Comparison of ENCODE assay signal across 18 mouse cellular contexts in genomic region chr7:71370746-71371145, GRCm38 (mm10). TPM values are rescaled to one million over a fixed set of nuclear protein-coding genes. Genes with fewer than 3 reads are reported as not detected.
DNase-seq lines count a peak whose midpoint lies in the region; ATAC-seq and TF ChIP-seq lines count a peak whose summit lies in the region.
"Had no signal": no experiment of that assay in that cellular context is flagged by ENCODE, and none has a peak within 500 bp of the region (broad histone marks: within the 10 kb centered on the region; RNA-seq: fewer than 3 reads in every experiment).

No protein-coding gene starts in this region.

- no peaks in the 10 kb centered on the region for H3K27me3 ChIP-seq in lung, postnatal 0 days (replicated peaks; ENCODE audit: insufficient read depth, low read length)
- H3K27me3 ChIP-seq in intestine, embryonic 16.5 days (replicated peaks; ENCODE audit: control insufficient read depth, insufficient read depth, low read length): no peaks in the 10 kb centered on the region
- H3K27me3 ChIP-seq: hindbrain, embryonic 15.5 days had no signal

- no peak for TF ChIP-seq EP300 in lung, postnatal 0 days (IDR thresholded peaks at IDR 0.05)

- peak overlapping the region; percentile 8 for H3K27ac ChIP-seq in lung, postnatal 0 days (ENCODE audit: low read length)
- 0 out of 2 replicates have a peak overlapping the region, but pooled peaks have one; percentile 10 for H3K27ac ChIP-seq in intestine, embryonic 16.5 days (ENCODE audit: low read length)
- H3K27ac ChIP-seq: forebrain, embryonic 13.5 days; hindbrain, embryonic 15.5 days had no signal

- H3K9ac ChIP-seq in lung, postnatal 0 days (replicated peaks; ENCODE audit: low read depth): no peak overlapping the region
- H3K9ac ChIP-seq in intestine, embryonic 16.5 days (ENCODE audit: low read depth, low read length): no peak overlapping the region
- H3K9ac ChIP-seq: forebrain, embryonic 13.5 days; hindbrain, embryonic 15.5 days; neural tube, embryonic 15.5 days had no signal

- no peak; the same call in 1 of the 2 replicates for TF ChIP-seq CTCF in lung, postnatal 0 days (IDR thresholded peaks at IDR 0.05)

- H3K4me1 ChIP-seq in lung, postnatal 0 days (ENCODE audit: insufficient read depth, low read depth, low read length): peaks cover 5% of the 10 kb centered on the region; the same call in 1 of the 2 replicates
- no peaks in the 10 kb centered on the region for H3K4me1 ChIP-seq in intestine, embryonic 16.5 days (ENCODE audit: control insufficient read depth, insufficient read depth, low read length)
- H3K4me1 ChIP-seq: hindbrain, embryonic 15.5 days; neural tube, embryonic 15.5 days had no signal

- WGBS in lung, postnatal 0 days: 40% methylated on average over 2 of the region's 2 CpGs
- WGBS in intestine, embryonic 16.5 days: 62% methylated on average over 2 of the region's 2 CpGs

- no peak overlapping the region for H3K4me3 ChIP-seq in lung, postnatal 0 days (ENCODE audit: low read depth, low read length)
- no peak overlapping the region for H3K4me3 ChIP-seq in intestine, embryonic 16.5 days (ENCODE audit: low read length)
- H3K4me3 ChIP-seq: forebrain, embryonic 13.5 days; hindbrain, embryonic 15.5 days; neural tube, embryonic 15.5 days had no signal

- no peak for ATAC-seq in lung, postnatal 0 days
- no peak for ATAC-seq in intestine, embryonic 16.5 days
- ATAC-seq in CD4-positive, CD25-positive, alpha-beta regulatory T cell, adult 4 months: no peak
- ATAC-seq: forebrain, embryonic 13.5 days had no signal

- H3K9me3 ChIP-seq in lung, postnatal 0 days (ENCODE audit: low read length): no peaks in the 10 kb centered on the region
- H3K9me3 ChIP-seq in intestine, embryonic 16.5 days (ENCODE audit: control insufficient read depth, low read length): no peaks in the 10 kb centered on the region
- H3K9me3 ChIP-seq: forebrain, embryonic 13.5 days; hindbrain, embryonic 15.5 days; neural tube, embryonic 15.5 days had no signal

- H3K36me3 ChIP-seq in lung, postnatal 0 days (ENCODE audit: insufficient read depth, low read length): no peaks in the 10 kb centered on the region
- no peaks in the 10 kb centered on the region for H3K36me3 ChIP-seq in intestine, embryonic 16.5 days (ENCODE audit: control insufficient read depth, insufficient read depth, low read length)
- H3K36me3 ChIP-seq: hindbrain, embryonic 15.5 days; neural tube, embryonic 15.5 days had no signal

- H3K4me2 ChIP-seq in lung, postnatal 0 days (replicated peaks; ENCODE audit: low read depth, low read length): no peak overlapping the region
- no peak overlapping the region for H3K4me2 ChIP-seq in intestine, embryonic 16.5 days (ENCODE audit: low read depth, low read length)
- H3K4me2 ChIP-seq: forebrain, embryonic 13.5 days; hindbrain, embryonic 15.5 days; neural tube, embryonic 15.5 days had no signal

- intact Hi-C loops in heart, postnatal 25 days (cut with DNase I): loop anchor here (5.0 to 10.0 kb wide), 3 partner anchors 58 to 594 kb away; no protein-coding TSS in a partner anchor

- peak; percentile 94 for DNase-seq in heart, adult 11 months
- DNase-seq in heart, postnatal 25 days (ENCODE audit: low spot score): no peak
- peak; percentile 36 for DNase-seq in lung, postnatal 0 days (ENCODE audit: low spot score)
- no peak for DNase-seq in lung, postnatal 4 days
- no peak for DNase-seq in thymus, postnatal 0 days (ENCODE audit: low spot score)
- DNase-seq: cerebellum, adult 9-11 months; lung, adult 2 months; thymus, postnatal 14 days had no signal

RNA-seq across cellular contexts. Expression of gene Gm10295, which starts 19.5 kb away (rescaled TPM):
- total RNA-seq in heart, postnatal 25 days (2021): not detected
- not detected in 2 replicates for polyA plus RNA-seq in lung, postnatal 0 days (2015; fragmentation: Nextera tagmentation; extraction: Ambion mirVana)
- polyA plus RNA-seq in intestine, embryonic 16.5 days (2015; fragmentation: Nextera tagmentation; extraction: Ambion mirVana): not detected in 2 replicates
- not detected for polyA plus RNA-seq in CD4-positive, CD25-positive, alpha-beta regulatory T cell, adult 4 months (2017; shearing (Covaris generic))
- not detected in 2 replicates for polyA plus RNA-seq in thymus, postnatal 0 days (2015; fragmentation: Nextera tagmentation; extraction: Ambion mirVana)
- total RNA-seq: gastrocnemius, adult 8-10 months; layer of hippocampus, adult 18-20 months; left cerebral cortex, postnatal 25 days; midbrain, postnatal 0 days had no signal
- polyA plus RNA-seq: embryonic facial prominence, embryonic 11.5 days; forebrain, embryonic 13.5 days; hindbrain, embryonic 15.5 days; lung, adult 2 months; midbrain, postnatal 0 days; neural tube, embryonic 15.5 days had no signal

Comparison
In these comparisons a context has a peak if more than half of its experiments do, and no peak if none do; other contexts are left out.
1. DNase-seq: peak in heart, adult 11 months (single experiment) and lung, postnatal 0 days (single experiment); none in heart, postnatal 25 days (single experiment), lung, postnatal 4 days (0 of 2) and thymus, postnatal 0 days (single experiment).